Mouse (Mus musculus): ENCODE results near the gene Gm15517.

- TF ChIP-seq CTCF (IDR thresholded peaks at IDR 0.05; ENCODE audit: borderline replicate concordance, insufficient read depth, low read depth, low read length) (no peak), POLR2A (IDR thresholded peaks at IDR 0.05; ENCODE audit: borderline replicate concordance, insufficient read depth, low read length) (no peak)
These were observed 17.2 kb upstream of the Gm15517 start for GRCm38 (mm10) chr7:44244080-44244479.

Measured in cerebellum, adult 2 months (tissue).